Mouse (Mus musculus) frontal cortex, postnatal 14 days (tissue): ENCODE measurements around the gene Gm11985.

ENCODE experiments used
- DNase-seq, 2 experiments: peaks; one replicate each; pipeline ENCODE4 v3.0.0; 2022; ENCODE audit warnings: low spot score in 2 of 2

The Gm11985 gene

GRCm38 (mm10) chr11:7200393-7200783, 12.0 kb upstream of the Gm11985 start:
- DNase-seq: no peak

GRCm38 (mm10) chr11:7199736-7200392, 11.5 kb upstream of the Gm11985 start:
- peak in 1 of 2 experiments; percentile 56 for DNase-seq

GRCm38 (mm10) chr11:7198481-7199256, 10.3 kb upstream of the Gm11985 start:
- DNase-seq: no peak

GRCm38 (mm10) chr11:7198006-7198405, 9.6 kb upstream of the Gm11985 start:
- DNase-seq: no peak

GRCm38 (mm10) chr11:7197491-7197941, 9.1 kb upstream of the Gm11985 start, which contains the start of gene Igfbp1:
Gene Igfbp1, plus strand, starts transcription at chr11:7197782.
- DNase-seq: no peak

GRCm38 (mm10) chr11:7195312-7195685, 6.9 kb upstream of the Gm11985 start:
- DNase-seq: no peak

- DNase-seq: no peak
Measured at GRCm38 (mm10) chr11:7194432-7195311, 6.3 kb upstream of the Gm11985 start.

GRCm38 (mm10) chr11:7193134-7193533, 4.8 kb upstream of the Gm11985 start:
- no peak for DNase-seq

- DNase-seq: no peak
Measured at GRCm38 (mm10) chr11:7192710-7193109, 4.3 kb upstream of the Gm11985 start.

GRCm38 (mm10) chr11:7187472-7187871, 897 bp downstream of the Gm11985 start:
- DNase-seq: no peak

- DNase-seq: no peak
Measured at GRCm38 (mm10) chr11:7184420-7184819, 3.9 kb downstream of the Gm11985 start.

- no peak for DNase-seq
Measured at GRCm38 (mm10) chr11:7182409-7183042, 5.8 kb downstream of the Gm11985 start.

GRCm38 (mm10) chr11:7179276-7179675, 9.1 kb downstream of the Gm11985 start:
- DNase-seq: no peak

- no peak for DNase-seq
Measured at GRCm38 (mm10) chr11:7178724-7179123, 9.6 kb downstream of the Gm11985 start.

- DNase-seq: no peak
Measured at GRCm38 (mm10) chr11:7173664-7174063, 14.7 kb downstream of the Gm11985 start.

- no peak for DNase-seq
Measured at GRCm38 (mm10) chr11:7169645-7170044, 18.7 kb downstream of the Gm11985 start.

GRCm38 (mm10) chr11:7164416-7164815, 24.0 kb downstream of the Gm11985 start:
- DNase-seq: no peak

GRCm38 (mm10) chr11:7161502-7162174, 26.7 kb downstream of the Gm11985 start:
- DNase-seq: no peak

GRCm38 (mm10) chr11:7160637-7161101, 27.7 kb downstream of the Gm11985 start:
- no peak for DNase-seq

- DNase-seq: no peak
Measured at GRCm38 (mm10) chr11:7160146-7160545, 28.2 kb downstream of the Gm11985 start.

GRCm38 (mm10) chr11:7158196-7158595, 30.2 kb downstream of the Gm11985 start:
- no peak for DNase-seq
